Mouse (Mus musculus) cerebellum, adult 9-11 months (tissue): Measurements from ENCODE around the gene Tpm3.

Experiments
- DNase-seq: peaks from one replicate; pipeline ENCODE4 v3.0.0; 2022

Tpm3 gene

DNA sequence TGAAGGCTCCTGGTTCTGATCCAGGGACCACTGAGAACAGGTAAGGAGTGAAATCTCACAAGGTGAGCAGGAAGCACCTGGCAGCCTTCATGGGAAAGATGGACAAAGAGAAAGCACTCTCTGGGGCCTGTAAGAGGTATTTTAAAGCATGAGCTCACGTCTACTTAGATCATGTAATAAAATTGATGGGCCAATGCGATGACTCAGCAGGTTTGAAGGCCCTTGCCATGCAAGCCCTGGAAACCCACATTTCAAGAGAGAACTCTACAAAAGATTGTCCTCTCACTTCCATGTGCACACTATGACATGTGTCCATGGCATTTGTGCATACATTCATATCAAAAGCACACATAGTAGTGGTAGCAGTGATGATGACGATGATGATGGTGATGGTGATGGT lies 67.5 kb downstream of the Tpm3 start:
- no peak for DNase-seq

DNA sequence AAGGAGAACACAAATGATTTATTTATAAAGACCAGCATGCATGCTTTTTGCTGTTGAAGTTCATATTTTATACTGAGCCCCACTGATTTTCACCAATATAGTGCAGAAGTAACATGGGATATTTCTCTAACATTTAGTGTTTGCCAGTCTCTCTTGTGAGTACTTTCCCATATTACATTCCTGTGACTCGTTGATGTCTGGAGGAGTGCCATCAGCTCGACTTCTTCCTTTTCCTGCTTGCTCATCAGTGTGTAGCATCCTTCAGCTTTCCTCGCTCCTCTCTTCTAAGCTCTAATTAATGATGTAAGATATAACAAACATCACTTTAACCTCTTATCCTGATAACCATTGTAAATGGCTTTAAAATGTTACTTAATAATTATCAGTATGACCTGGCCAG lies 73.0 kb downstream of the Tpm3 start:
- DNase-seq, result no peak

DNA sequence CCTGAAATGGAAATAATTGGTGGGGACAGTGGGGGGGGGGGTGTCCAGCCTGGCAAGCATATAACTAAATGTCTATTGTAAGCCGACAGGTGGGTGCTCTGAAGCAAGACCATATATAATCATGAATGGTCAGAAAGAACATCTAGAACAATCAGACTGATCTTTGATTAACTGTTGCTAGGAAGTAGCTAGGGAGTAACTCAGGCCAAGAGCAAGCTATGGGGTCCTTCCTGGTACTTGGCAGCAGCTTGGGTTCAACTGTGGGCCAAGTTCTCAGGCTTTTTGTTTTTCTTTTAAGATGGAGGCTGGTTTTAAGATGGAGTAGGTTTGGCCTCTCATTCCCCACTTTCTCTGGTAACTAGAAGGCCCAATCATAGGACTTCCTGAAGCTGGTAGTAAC lies 74.2 kb downstream of the Tpm3 start:
- DNase-seq, result no peak
